Mouse (Mus musculus) kidney, embryonic 14.5 days (tissue): ENCODE measurements around the gene Flnc. TPM values are rescaled to one million over a fixed set of nuclear protein-coding genes. Genes with fewer than 3 reads are reported as not detected.
A peak's percentile ranks its signal among the peaks of the same experiment; 100 is the strongest.

Experiments
- ATAC-seq: fragments of 200-750 bp; cut with Nextera tagmentation; 2 replicates; pipeline ENCODE4 v1.8.0; 2017; ENCODE audit warnings: moderate number of reproducible peaks, mild to moderate bottlenecking, moderate TSS enrichment, moderate library complexity; ENCODE audit not compliant: low FRiP score, low TSS enrichment
- H3K27ac ChIP-seq: fragments of 300-500 bp; sonication (generic); 2 replicates; pipeline ENCODE4 v1.5.1; 2014; ENCODE audit warnings: low read depth, mild to moderate bottlenecking, low read length, moderate library complexity, mixed read lengths
- H3K27me3 ChIP-seq: fragments of 300-500 bp; sonication (generic); 2 replicates; pipeline ENCODE4 v1.6.1; 2014; ENCODE audit warnings: mild to moderate bottlenecking, low read length; ENCODE audit not compliant: control insufficient read depth, insufficient read depth
- H3K36me3 ChIP-seq: fragments of 300-500 bp; sonication (generic); 2 replicates; pipeline ENCODE4 v1.6.1; 2014; ENCODE audit warnings: low read length, mixed read lengths; ENCODE audit not compliant: control insufficient read depth, insufficient read depth
- H3K4me1 ChIP-seq: fragments of 300-500 bp; sonication (generic); 2 replicates; pipeline ENCODE4 v1.6.1; 2014; ENCODE audit warnings: low read length, mixed read lengths; ENCODE audit not compliant: control insufficient read depth, insufficient read depth
- H3K4me2 ChIP-seq: fragments of 300-500 bp; sonication (generic); replicated peaks from 2 replicates; pipeline ENCODE4 v1.6.1; 2014; ENCODE audit warnings: low read depth, mild to moderate bottlenecking, low read length
- H3K4me3 ChIP-seq: fragments of 300-500 bp; sonication (generic); 2 replicates; pipeline ENCODE4 v1.5.1; 2014; ENCODE audit warnings: mild to moderate bottlenecking, low read length
- H3K9ac ChIP-seq: fragments of 300-500 bp; sonication (generic); 2 replicates; pipeline ENCODE4 v1.6.1; 2014; ENCODE audit warnings: low read depth, mild to moderate bottlenecking, low read length, moderate library complexity
- H3K9me3 ChIP-seq: fragments of 300-500 bp; sonication (generic); 2 replicates; pipeline ENCODE4 v1.6.1; 2016; ENCODE audit warnings: low read length; ENCODE audit not compliant: control insufficient read depth
- WGBS: fragments of 180-500 bp; shearing (Covaris S2); extraction: QIAGEN DNeasy Blood & Tissue Kit; methylation state at CpG from one replicate; pipeline ENCODE4 v1.1.7; 2014; 5-methylcytosine and 5-hydroxymethylcytosine counted together
- polyA plus RNA-seq: library from polyadenylated mRNA; unstranded; fragments of >200 nt; fragmentation: Nextera tagmentation; extraction: Ambion mirVana; gene quantifications from 2 replicates; pipeline ENCODE4 v1.2.1, GENCODE M21; 2014

The Flnc gene
- polyA plus RNA-seq, 1 experiment from 2014 or later = 8.3 TPM

- H3K9me3 ChIP-seq = no peaks in the 10 kb centered on the region
- H3K4me3 ChIP-seq = no peak overlapping the region
- no peak for ATAC-seq
- no peaks in the 10 kb centered on the region for H3K4me1 ChIP-seq
- no peak overlapping the region for H3K9ac ChIP-seq
- no peak overlapping the region for H3K27ac ChIP-seq
- WGBS = 64% methylated on average over 7 of the region's 7 CpGs
- no peaks in the 10 kb centered on the region for H3K27me3 ChIP-seq
- H3K36me3 ChIP-seq = peaks cover 24% of the 10 kb centered on the region
- H3K4me2 ChIP-seq = no peak overlapping the region
Observed at GRCm38 (mm10) chr6:29461502-29461901, 28.4 kb downstream of the Flnc start.

- WGBS = 84% methylated on average over 3 of the region's 3 CpGs
- no peak for ATAC-seq
- Histone ChIP-seq H3K27me3 (no peaks in the 10 kb centered on the region), H3K4me3 (no peak overlapping the region), H3K27ac (no peak overlapping the region), H3K4me1 (no peaks in the 10 kb centered on the region), H3K9me3 (no peaks in the 10 kb centered on the region), H3K36me3 (peaks cover 11% of the 10 kb centered on the region; the same call in 1 of the 2 replicates), H3K4me2 (no peak overlapping the region), H3K9ac (no peak overlapping the region)
Observed at GRCm38 (mm10) chr6:29463388-29463787, 30.3 kb downstream of the Flnc start.

GRCm38 (mm10) chr6:29467583-29468354 is 34.7 kb downstream of the Flnc start, which contains the start of gene Atp6v1f:
Gene Atp6v1f (plus strand): TSS chr6:29467718.
- H3K9ac ChIP-seq = peak within 1 kb of the TSS; percentile 66
- H3K27me3 ChIP-seq = no peaks in the 10 kb centered on the region
- H3K4me1 ChIP-seq = no peaks in the 10 kb centered on the region; the same call in 1 of the 2 replicates
- ATAC-seq = peak; percentile 93
- H3K4me2 ChIP-seq = peak within 1 kb of the TSS; percentile 38
- no peaks in the 10 kb centered on the region for H3K9me3 ChIP-seq
- H3K36me3 ChIP-seq = peaks cover 18% of the 10 kb centered on the region; the same call in 1 of the 2 replicates
- peak within 1 kb of the TSS; percentile 71 for H3K4me3 ChIP-seq
- H3K27ac ChIP-seq = peak within 1 kb of the TSS; percentile 48
- WGBS = under 1% methylated on average over 39 of the region's 39 CpGs

- ATAC-seq = no peak
- Histone ChIP-seq H3K4me2 (peak overlapping the region; percentile 38), H3K9ac (peak overlapping the region; percentile 66), H3K9me3 (no peaks in the 10 kb centered on the region), H3K4me1 (peaks cover 4% of the 10 kb centered on the region), H3K27ac (no peak overlapping the region), H3K36me3 (peaks cover 18% of the 10 kb centered on the region; the same call in 1 of the 2 replicates), H3K4me3 (peak overlapping the region; percentile 71), H3K27me3 (no peaks in the 10 kb centered on the region)
- WGBS = 84% methylated on average over 3 of the region's 3 CpGs
Observed at GRCm38 (mm10) chr6:29468851-29469250, 35.8 kb downstream of the Flnc start.

- 82% methylated on average over 4 of the region's 4 CpGs for WGBS
- no peak for ATAC-seq
- no peak within 1 kb of the TSS for H3K4me2 ChIP-seq
- H3K36me3 ChIP-seq = peaks cover 18% of the 10 kb centered on the region; the same call in 1 of the 2 replicates
- no peak within 1 kb of the TSS for H3K9ac ChIP-seq
- H3K4me3 ChIP-seq = no peak within 1 kb of the TSS
- H3K4me1 ChIP-seq = peaks cover 8% of the 10 kb centered on the region
- H3K9me3 ChIP-seq = no peaks in the 10 kb centered on the region
- H3K27me3 ChIP-seq = no peaks in the 10 kb centered on the region
- no peak within 1 kb of the TSS for H3K27ac ChIP-seq
Observed at GRCm38 (mm10) chr6:29471137-29471536, 38.1 kb downstream of the Flnc start, which contains the start of gene Atp6v1fnb. Gene Atp6v1fnb (plus strand): TSS chr6:29471437.

- 3% methylated on average over 33 of the region's 33 CpGs for WGBS
- Histone ChIP-seq H3K9me3 (no peaks in the 10 kb centered on the region), H3K9ac (peak overlapping the region; percentile 60), H3K36me3 (peaks cover 18% of the 10 kb centered on the region; the same call in 1 of the 2 replicates), H3K27ac (no peak overlapping the region), H3K4me3 (peak overlapping the region; percentile 52), H3K4me2 (peak overlapping the region; percentile 84), H3K27me3 (no peaks in the 10 kb centered on the region), H3K4me1 (peaks cover 8% of the 10 kb centered on the region)
- peak; percentile 96 for ATAC-seq
Observed at GRCm38 (mm10) chr6:29473941-29474691, 41.1 kb downstream of the Flnc start.

- no peaks in the 10 kb centered on the region for H3K27me3 ChIP-seq
- WGBS = 59% methylated on average over 2 of the region's 2 CpGs
- peak overlapping the region; percentile 84; the same call in 1 of the 2 replicates for H3K4me2 ChIP-seq
- no peak overlapping the region for H3K9ac ChIP-seq
- peaks cover 18% of the 10 kb centered on the region; the same call in 1 of the 2 replicates for H3K36me3 ChIP-seq
- peaks cover 8% of the 10 kb centered on the region for H3K4me1 ChIP-seq
- no peak for ATAC-seq
- no peaks in the 10 kb centered on the region for H3K9me3 ChIP-seq
- no peak overlapping the region for H3K27ac ChIP-seq
- no peak overlapping the region for H3K4me3 ChIP-seq
Observed at GRCm38 (mm10) chr6:29474736-29475135, 41.7 kb downstream of the Flnc start.

- Histone ChIP-seq H3K36me3 (peaks cover 8% of the 10 kb centered on the region; the same call in 1 of the 2 replicates), H3K4me3 (no peak overlapping the region), H3K4me1 (no peaks in the 10 kb centered on the region), H3K27ac (no peak overlapping the region), H3K9ac (no peak overlapping the region), H3K27me3 (no peaks in the 10 kb centered on the region), H3K4me2 (no peak overlapping the region), H3K9me3 (no peaks in the 10 kb centered on the region)
- WGBS = 97% methylated on average over 13 of the region's 13 CpGs
- ATAC-seq = no peak
Observed at GRCm38 (mm10) chr6:29482691-29483090, 49.6 kb downstream of the Flnc start.
